Mouse (Mus musculus): ENCODE results near the gene Tmcc3. TPM values are rescaled to one million over a fixed set of nuclear protein-coding genes. Genes with fewer than 3 reads are reported as not detected.

Tmcc3 gene
- total RNA-seq (2015; ENCODE audit: low replicate concordance), result 0.38 and 0.63 TPM in 2 replicates
- total RNA-seq (2017; ENCODE audit: low replicate concordance), result 0.34 and 0.42 TPM in 2 replicates

- no peak for ATAC-seq (replicated peaks; ENCODE audit: low FRiP score, poor library complexity, severe bottlenecking)
These were observed at the start of gene Tmcc3 for GRCm38 (mm10) chr10:94311511-94312006. Gene Tmcc3, plus strand, starts transcription at chr10:94311949.

- no peak for ATAC-seq (replicated peaks; ENCODE audit: low FRiP score, poor library complexity, severe bottlenecking)
These were observed 49.1 kb upstream of the Tmcc3 start for GRCm38 (mm10) chr10:94262646-94263045.

- no peak for ATAC-seq (replicated peaks; ENCODE audit: low FRiP score, poor library complexity, severe bottlenecking)
These were observed 48.5 kb upstream of the Tmcc3 start for GRCm38 (mm10) chr10:94263211-94263610.

- no peak for ATAC-seq (replicated peaks; ENCODE audit: low FRiP score, poor library complexity, severe bottlenecking)
These were observed 45.9 kb upstream of the Tmcc3 start for GRCm38 (mm10) chr10:94265656-94266542.

GRCm38 (mm10) chr10:94275321-94275720, 36.4 kb upstream of the Tmcc3 start:
- ATAC-seq (replicated peaks; ENCODE audit: low FRiP score, poor library complexity, severe bottlenecking), result no peak

- no peak for ATAC-seq (replicated peaks; ENCODE audit: low FRiP score, poor library complexity, severe bottlenecking)
These were observed 35.2 kb upstream of the Tmcc3 start for GRCm38 (mm10) chr10:94276511-94276910.

- no peak for ATAC-seq (replicated peaks; ENCODE audit: low FRiP score, poor library complexity, severe bottlenecking)
These were observed 29.6 kb upstream of the Tmcc3 start for GRCm38 (mm10) chr10:94282179-94282578.

GRCm38 (mm10) chr10:94282797-94283196, 29.0 kb upstream of the Tmcc3 start:
- ATAC-seq (replicated peaks; ENCODE audit: low FRiP score, poor library complexity, severe bottlenecking), result no peak

- ATAC-seq (replicated peaks; ENCODE audit: low FRiP score, poor library complexity, severe bottlenecking), result no peak
These were observed 17.3 kb upstream of the Tmcc3 start for GRCm38 (mm10) chr10:94294437-94294836.

- no peak for ATAC-seq (replicated peaks; ENCODE audit: low FRiP score, poor library complexity, severe bottlenecking)
These were observed 16.6 kb upstream of the Tmcc3 start for GRCm38 (mm10) chr10:94294933-94295750.

- ATAC-seq (replicated peaks; ENCODE audit: low FRiP score, poor library complexity, severe bottlenecking), result no peak
These were observed 15.7 kb upstream of the Tmcc3 start for GRCm38 (mm10) chr10:94295923-94296605.

GRCm38 (mm10) chr10:94298471-94298870, 13.3 kb upstream of the Tmcc3 start, which contains the start of gene Gm4792:
Gene Gm4792, minus strand, starts transcription at chr10:94298703.
- ATAC-seq (replicated peaks; ENCODE audit: low FRiP score, poor library complexity, severe bottlenecking), result no peak

GRCm38 (mm10) chr10:94299301-94299700, 12.4 kb upstream of the Tmcc3 start:
- no peak for ATAC-seq (replicated peaks; ENCODE audit: low FRiP score, poor library complexity, severe bottlenecking)

GRCm38 (mm10) chr10:94304064-94304657, 7.6 kb upstream of the Tmcc3 start:
- no peak for ATAC-seq (replicated peaks; ENCODE audit: low FRiP score, poor library complexity, severe bottlenecking)

- no peak for ATAC-seq (replicated peaks; ENCODE audit: low FRiP score, poor library complexity, severe bottlenecking)
These were observed 6.2 kb upstream of the Tmcc3 start for GRCm38 (mm10) chr10:94305526-94305925.

- ATAC-seq (replicated peaks; ENCODE audit: low FRiP score, poor library complexity, severe bottlenecking), result no peak
These were observed 1.1 kb upstream of the Tmcc3 start for GRCm38 (mm10) chr10:94310499-94311267.

GRCm38 (mm10) chr10:94312007-94312715, 412 bp downstream of the Tmcc3 start:
- ATAC-seq (replicated peaks; ENCODE audit: low FRiP score, poor library complexity, severe bottlenecking), result no peak

- no peak for ATAC-seq (replicated peaks; ENCODE audit: low FRiP score, poor library complexity, severe bottlenecking)
These were observed 1.4 kb downstream of the Tmcc3 start for GRCm38 (mm10) chr10:94313146-94313545.

Data from erythroblast, adult 5-6 weeks (primary cell).